Mouse (Mus musculus) hindbrain, embryonic 11.5 days (tissue): ENCODE data around the gene Sh3pxd2b. TPM values are rescaled to one million over a fixed set of nuclear protein-coding genes. Genes with fewer than 3 reads are reported as not detected.
"Not testable (repeated sequence)": the region's sequence is repeated elsewhere in the genome, so short reads cannot be mapped to it uniquely, and the experiment has no call there.

Experiments
- ATAC-seq: fragments of 200-750 bp; cut with Nextera tagmentation; 2 replicates; pipeline ENCODE4 v1.8.0; 2017; ENCODE audit warnings: mild to moderate bottlenecking, moderate TSS enrichment, moderate library complexity; ENCODE audit not compliant: low FRiP score
- DNase-seq: peaks from one replicate; pipeline ENCODE4 v3.0.0-alpha.2; 2015; ENCODE audit warnings: low spot score
- H3K27ac ChIP-seq: fragments of 300-500 bp; sonication (generic); 2 replicates; pipeline ENCODE4 v1.5.1; 2014; ENCODE audit warnings: mild to moderate bottlenecking, low read depth, low read length
- H3K27me3 ChIP-seq: fragments of 300-500 bp; sonication (generic); 2 replicates; pipeline ENCODE4 v1.6.1; 2014; ENCODE audit warnings: mild to moderate bottlenecking, low read length, moderate library complexity, mixed read lengths; ENCODE audit not compliant: control insufficient read depth, insufficient read depth
- H3K36me3 ChIP-seq: fragments of 300-500 bp; sonication (generic); 2 replicates; pipeline ENCODE4 v1.6.1; 2014; ENCODE audit warnings: mild to moderate bottlenecking, low read length, moderate library complexity, mixed read lengths; ENCODE audit not compliant: control insufficient read depth, insufficient read depth
- H3K4me1 ChIP-seq: fragments of 300-500 bp; sonication (generic); replicated peaks from 2 replicates; pipeline ENCODE4 v1.6.1; 2014; ENCODE audit warnings: low read length, mixed read lengths; ENCODE audit not compliant: control insufficient read depth, insufficient read depth
- H3K4me2 ChIP-seq: fragments of 300-500 bp; sonication (generic); replicated peaks from 2 replicates; pipeline ENCODE4 v1.6.1; 2014; ENCODE audit warnings: mild to moderate bottlenecking, low read depth, low read length
- H3K4me3 ChIP-seq: fragments of 300-500 bp; sonication (generic); 2 replicates; pipeline ENCODE4 v1.5.1; 2014; ENCODE audit warnings: low read depth, low read length
- H3K9ac ChIP-seq: fragments of 300-500 bp; sonication (generic); 2 replicates; pipeline ENCODE4 v1.6.1; 2014; ENCODE audit warnings: low read depth, low read length
- H3K9me3 ChIP-seq: fragments of 300-500 bp; sonication (generic); 2 replicates; pipeline ENCODE4 v1.6.1; 2016; ENCODE audit warnings: low read length; ENCODE audit not compliant: control insufficient read depth
- WGBS: fragments of 180-500 bp; shearing (Covaris S2); extraction: QIAGEN DNeasy Blood & Tissue Kit; methylation state at CpG from one replicate; pipeline ENCODE4 v1.1.7; 2014; 5-methylcytosine and 5-hydroxymethylcytosine counted together
- polyA plus RNA-seq: library from polyadenylated mRNA; unstranded; fragments of >200 nt; fragmentation: Nextera tagmentation; extraction: Ambion mirVana; gene quantifications from 2 replicates; pipeline ENCODE4 v1.2.1, GENCODE M21; 2014

The Sh3pxd2b gene
- polyA plus RNA-seq, result 21.1 and 24.2 TPM in 2 replicates

DNA sequence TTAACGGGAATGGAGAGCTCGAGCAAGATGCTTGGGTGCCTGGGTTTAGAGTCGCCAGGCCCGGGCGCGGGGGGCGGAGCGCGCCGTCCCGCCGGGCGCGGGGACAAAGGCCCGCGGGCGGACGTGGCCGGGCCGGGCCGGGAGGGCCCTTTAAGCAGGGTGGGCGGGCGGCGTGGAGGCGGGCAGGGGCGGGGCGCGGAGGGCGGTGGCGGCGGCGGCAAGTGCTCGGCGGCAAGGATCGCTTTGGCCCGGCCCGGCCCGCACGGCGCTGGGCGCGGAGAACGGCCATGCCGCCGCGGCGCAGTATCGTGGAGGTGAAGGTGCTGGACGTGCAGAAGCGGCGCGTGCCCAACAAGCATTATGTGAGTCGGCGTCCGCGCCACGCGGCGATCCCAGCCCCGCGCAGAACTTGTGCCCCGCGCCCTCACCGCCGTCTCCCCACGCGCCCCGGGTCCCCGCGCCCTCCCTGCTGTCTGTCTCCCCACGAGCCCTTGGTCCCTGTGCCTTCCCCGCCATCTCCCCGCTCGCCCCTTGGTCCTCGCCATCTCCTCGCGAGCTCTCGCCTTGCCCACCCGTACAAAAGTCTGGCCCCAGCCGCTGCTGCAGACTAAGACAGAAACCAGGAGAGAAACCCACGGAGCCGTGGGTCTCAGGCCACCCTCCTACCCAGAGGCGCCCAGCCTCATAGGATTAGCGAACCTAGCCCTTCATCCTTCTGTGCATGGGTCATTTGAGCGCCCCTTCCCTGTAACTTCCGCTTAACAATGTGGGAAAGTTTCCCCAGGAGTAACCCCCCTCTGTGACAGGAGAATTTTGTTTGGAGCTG is at the start of gene Sh3pxd2b:
Gene Sh3pxd2b, plus strand, starts transcription at position 214 of the 826 bp plus-strand sequence.
- under 1% methylated on average over 51 of the region's 86 CpGs for WGBS
- Histone ChIP-seq H3K36me3 (peaks cover 2% of the 10 kb centered on the region; the same call in 1 of the 2 replicates), H3K27me3 (no peaks in the 10 kb centered on the region), H3K4me3 (peak within 1 kb of the TSS; percentile 89), H3K9me3 (no peaks in the 10 kb centered on the region), H3K4me2 (peak within 1 kb of the TSS; percentile 84), H3K4me1 (peaks cover 8% of the 10 kb centered on the region), H3K9ac (peak within 1 kb of the TSS; percentile 97), H3K27ac (peak within 1 kb of the TSS; percentile 79)
- ATAC-seq (peak; percentile 83), DNase-seq (peak; percentile 78)

DNA sequence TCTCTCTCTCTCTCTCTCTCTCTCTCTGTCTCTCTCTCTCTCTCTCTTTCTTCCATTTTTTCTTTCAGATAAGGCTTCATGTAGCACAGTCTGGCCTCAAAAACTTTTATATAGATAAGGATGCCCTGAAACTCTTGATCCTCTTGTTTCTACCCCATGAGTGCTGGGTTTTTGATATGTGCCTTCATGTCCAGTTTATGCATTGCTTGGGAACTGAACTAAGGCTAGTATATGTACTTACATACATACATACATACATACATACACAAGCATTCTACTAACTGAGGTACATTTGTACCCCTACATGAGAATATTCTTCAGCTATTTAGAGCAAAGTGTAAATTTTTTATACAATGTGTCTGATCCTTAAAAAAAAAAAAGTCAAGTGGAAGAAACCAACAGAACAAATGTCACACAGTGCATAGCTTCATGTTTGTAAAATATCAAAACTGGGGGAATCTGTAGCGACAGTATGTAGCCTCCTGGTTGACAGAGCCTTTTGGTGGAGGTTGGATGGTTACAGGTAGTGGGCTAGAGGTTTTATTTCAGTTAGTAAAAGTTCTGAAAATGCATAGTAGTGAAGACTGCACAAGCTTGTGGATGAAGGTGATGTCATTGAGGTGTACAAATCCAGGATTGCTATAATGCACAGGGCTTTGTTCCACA is 49.6 kb upstream of the Sh3pxd2b start:
- Histone ChIP-seq H3K9me3 (no peaks in the 10 kb centered on the region), H3K36me3 (no peaks in the 10 kb centered on the region), H3K9ac (no peak overlapping the region), H3K4me2 (no peak overlapping the region), H3K27me3 (peaks cover 6% of the 10 kb centered on the region; the same call in 1 of the 2 replicates), H3K4me1 (no peaks in the 10 kb centered on the region), H3K27ac (no peak overlapping the region), H3K4me3 (no peak overlapping the region)
- no peak for DNase-seq
- WGBS, result 79% methylated on average over 1 of the region's 1 CpGs
- ATAC-seq, result no peak

DNA sequence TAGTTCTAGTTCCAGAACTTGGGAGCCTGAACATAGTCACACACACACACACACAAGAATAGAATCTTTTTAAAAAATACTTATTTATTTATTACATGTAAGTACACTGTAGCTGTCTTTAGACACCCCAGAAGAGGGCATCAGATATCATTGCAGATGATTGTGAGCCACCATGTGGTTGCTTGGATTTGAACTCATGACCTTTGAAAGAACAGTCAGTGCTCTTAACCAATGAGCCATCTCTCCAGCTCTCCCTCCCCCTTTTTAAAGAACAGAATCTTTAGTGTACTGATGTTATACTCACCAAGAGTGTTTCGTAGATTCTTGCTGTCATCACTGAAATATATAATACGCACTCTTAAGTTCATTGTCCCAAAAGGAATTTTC is 49.1 kb upstream of the Sh3pxd2b start:
- DNase-seq (no peak), ATAC-seq (no peak)
- peaks cover 6% of the 10 kb centered on the region; the same call in 1 of the 2 replicates for H3K27me3 ChIP-seq
- H3K9ac ChIP-seq, result no peak overlapping the region
- no peaks in the 10 kb centered on the region for H3K4me1 ChIP-seq
- no peak overlapping the region for H3K4me3 ChIP-seq
- no peak overlapping the region for H3K27ac ChIP-seq
- H3K4me2 ChIP-seq, result no peak overlapping the region
- no peaks in the 10 kb centered on the region for H3K36me3 ChIP-seq
- H3K9me3 ChIP-seq, result no peaks in the 10 kb centered on the region
- 93% methylated on average over 2 of the region's 2 CpGs for WGBS

DNA sequence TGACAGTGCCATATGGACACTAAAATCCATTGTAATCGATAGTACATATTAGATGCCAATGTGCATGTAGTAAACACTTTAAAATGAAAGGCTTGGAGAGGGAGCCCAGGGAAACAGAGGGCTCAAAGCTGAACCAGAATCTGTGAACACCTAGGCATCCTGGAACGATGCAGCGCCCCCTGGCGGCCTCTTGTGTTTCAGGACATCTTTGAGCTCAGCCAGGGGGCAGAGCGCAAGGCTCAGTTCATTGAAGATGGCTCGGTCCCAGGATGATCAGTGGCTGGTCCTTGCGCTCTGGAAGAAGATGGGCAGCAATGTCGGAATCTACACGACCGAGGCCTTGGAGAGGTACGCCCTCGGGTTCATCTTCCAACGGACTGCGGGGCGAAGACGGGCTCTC is 47.8 kb upstream of the Sh3pxd2b start, which contains the start of gene Hbq1a:
Gene Hbq1a, plus strand, starts transcription at position 205 of the 400 bp plus-strand sequence.
- H3K9ac ChIP-seq, H3K9me3 ChIP-seq, H3K4me1 ChIP-seq, H3K27me3 ChIP-seq, H3K4me3 ChIP-seq, H3K36me3 ChIP-seq, H3K27ac ChIP-seq: not testable (repeated sequence)
- 10% methylated on average over 16 of the region's 16 CpGs for WGBS
- DNase-seq (peak; percentile 66), ATAC-seq (0 out of 2 replicates have a peak, but pooled peaks have one; percentile 45)
- H3K4me2 ChIP-seq, result peak within 1 kb of the TSS; percentile 31

DNA sequence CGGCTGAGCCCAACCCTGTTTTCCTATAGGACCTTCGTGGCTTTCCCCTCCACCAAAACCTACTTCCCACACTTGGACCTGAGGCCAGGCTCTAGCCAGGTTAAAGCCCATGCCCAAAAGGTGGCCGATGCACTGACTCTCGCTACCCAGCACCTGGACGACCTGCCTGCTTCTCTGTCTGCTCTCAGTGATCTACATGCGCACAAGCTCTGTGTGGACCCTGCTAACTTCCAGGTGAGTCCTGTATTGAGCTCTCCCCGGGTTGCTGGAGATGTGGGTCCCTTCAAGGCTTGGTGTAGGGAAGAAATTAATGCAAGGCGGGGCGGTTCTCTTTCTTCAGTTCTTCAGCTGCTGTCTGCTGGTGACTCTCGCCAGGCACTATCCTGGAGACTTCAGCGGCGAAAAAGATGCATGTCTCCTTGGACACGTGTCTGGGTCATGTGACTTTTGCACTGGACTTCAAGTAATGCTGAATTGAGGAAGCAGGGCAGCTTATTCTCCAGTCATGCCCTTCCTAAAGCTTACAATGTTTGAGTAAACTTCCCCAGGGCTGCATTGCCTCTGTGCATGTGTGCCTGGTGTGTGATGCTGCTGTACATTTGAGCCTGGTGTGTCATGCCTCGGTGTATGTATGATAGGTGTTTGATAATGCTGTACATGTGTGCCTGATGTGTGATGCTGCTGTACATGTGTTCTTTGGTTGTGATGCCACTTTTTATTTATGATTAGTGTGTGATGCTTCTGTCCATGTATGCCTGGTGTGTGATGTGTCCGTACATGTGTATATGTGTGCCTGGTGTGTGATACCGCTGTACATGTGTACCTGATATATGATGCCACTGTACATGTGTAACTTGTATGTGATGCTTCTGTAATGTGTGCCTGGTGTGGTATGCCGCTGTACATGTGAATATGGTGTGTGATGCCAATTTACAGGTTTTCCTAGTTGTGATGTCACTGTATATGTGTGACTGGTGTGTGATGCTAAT is 47.0 kb upstream of the Sh3pxd2b start:
- H3K9ac ChIP-seq, result no peak overlapping the region
- H3K27ac ChIP-seq, result no peak overlapping the region
- no peak overlapping the region for H3K4me3 ChIP-seq
- peak overlapping the region; percentile 31; the same call in 1 of the 2 replicates for H3K4me2 ChIP-seq
- H3K9me3 ChIP-seq, result no peaks in the 10 kb centered on the region
- WGBS, result 63% methylated on average over 14 of the region's 17 CpGs
- no peaks in the 10 kb centered on the region for H3K36me3 ChIP-seq
- ATAC-seq (no peak), DNase-seq (peak; percentile 7)
- no peaks in the 10 kb centered on the region for H3K4me1 ChIP-seq
- peaks cover 6% of the 10 kb centered on the region; the same call in 1 of the 2 replicates for H3K27me3 ChIP-seq

DNA sequence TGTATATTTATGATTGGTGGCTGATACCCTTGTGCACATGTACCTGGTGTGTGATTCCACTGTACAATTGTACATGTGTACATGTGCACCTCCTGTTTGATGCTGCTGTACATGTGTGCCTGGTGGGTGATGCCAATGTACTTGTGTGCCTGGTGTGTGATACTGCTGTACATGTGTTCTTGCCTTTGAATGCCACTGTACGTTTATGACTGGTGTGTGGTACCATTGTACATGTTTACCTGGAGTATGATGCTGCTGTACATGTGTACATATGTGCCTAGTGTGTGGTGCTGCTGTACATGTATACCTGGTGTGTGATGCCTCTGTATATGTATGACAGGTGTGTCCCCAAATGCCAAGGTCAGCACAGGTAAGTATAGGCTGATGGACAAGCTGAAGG is 46.1 kb upstream of the Sh3pxd2b start:
- Histone ChIP-seq H3K36me3 (no peaks in the 10 kb centered on the region), H3K4me1 (no peaks in the 10 kb centered on the region), H3K9me3 (no peaks in the 10 kb centered on the region), H3K4me3 (no peak overlapping the region), H3K27me3 (peaks cover 6% of the 10 kb centered on the region; the same call in 1 of the 2 replicates), H3K9ac (no peak overlapping the region), H3K4me2 (no peak overlapping the region), H3K27ac (no peak overlapping the region)
- no peak for ATAC-seq
- DNase-seq, result no peak
- WGBS, result 78% methylated on average over 1 of the region's 1 CpGs

DNA sequence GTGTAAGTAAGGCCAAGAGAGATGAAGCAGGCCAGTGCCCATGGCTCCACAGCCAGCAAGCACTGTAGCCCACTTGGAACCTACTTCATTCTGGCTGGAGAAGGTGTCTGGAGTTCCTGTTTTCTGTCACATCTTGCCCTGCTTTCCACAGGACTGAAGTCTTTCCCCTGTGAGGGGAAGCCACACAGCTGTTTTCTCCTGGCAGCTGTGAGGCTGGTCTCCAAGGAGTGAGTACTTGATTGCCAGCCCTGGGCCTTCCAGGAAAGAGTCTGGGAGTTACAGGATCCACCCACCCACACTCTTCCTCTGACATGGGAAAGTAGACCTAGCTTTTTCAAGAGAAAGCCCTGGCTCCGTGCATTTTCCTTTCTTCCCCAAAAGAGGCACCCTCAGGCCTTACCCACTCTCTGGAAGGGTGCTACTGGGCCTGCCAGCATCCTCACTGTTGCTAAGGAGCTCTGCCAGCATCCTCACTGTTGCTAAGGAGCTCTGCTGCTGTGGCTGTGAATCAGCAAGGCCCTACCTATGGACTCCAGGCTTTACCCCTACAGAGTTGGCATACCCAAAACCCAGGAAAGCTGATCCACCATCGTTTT is 44.7 kb upstream of the Sh3pxd2b start:
- no peaks in the 10 kb centered on the region for H3K4me1 ChIP-seq
- DNase-seq (no peak), ATAC-seq (no peak)
- no peak overlapping the region for H3K4me2 ChIP-seq
- H3K36me3 ChIP-seq, result no peaks in the 10 kb centered on the region
- WGBS, result 45% methylated on average over 2 of the region's 2 CpGs
- no peaks in the 10 kb centered on the region for H3K9me3 ChIP-seq
- H3K27ac ChIP-seq, result no peak overlapping the region
- peaks cover 6% of the 10 kb centered on the region; the same call in 1 of the 2 replicates for H3K27me3 ChIP-seq
- no peak overlapping the region for H3K9ac ChIP-seq
- H3K4me3 ChIP-seq, result no peak overlapping the region

DNA sequence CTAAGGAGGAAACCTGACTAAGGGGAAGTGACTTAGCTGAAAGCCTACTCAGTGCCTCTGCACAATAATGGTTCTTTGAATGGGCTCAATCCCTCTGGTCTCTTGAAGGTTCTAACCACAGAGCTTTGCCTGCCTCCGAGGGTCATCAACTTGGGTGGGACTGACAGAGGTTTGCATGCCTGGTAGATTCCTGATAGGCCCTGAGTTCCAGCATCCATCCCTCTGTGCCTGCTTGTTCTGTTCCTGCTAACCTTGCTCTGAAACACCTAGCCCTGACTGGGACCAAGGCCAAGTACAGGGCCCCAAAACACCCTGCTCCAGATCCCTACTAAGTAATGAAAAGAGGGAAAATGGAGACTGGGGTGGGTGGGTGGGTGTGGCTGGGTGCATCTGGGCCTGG is 44.2 kb upstream of the Sh3pxd2b start:
- Histone ChIP-seq H3K27me3 (peaks cover 6% of the 10 kb centered on the region; the same call in 1 of the 2 replicates), H3K27ac (no peak overlapping the region), H3K9ac (no peak overlapping the region), H3K4me2 (no peak overlapping the region), H3K9me3 (no peaks in the 10 kb centered on the region), H3K36me3 (no peaks in the 10 kb centered on the region), H3K4me3 (no peak overlapping the region), H3K4me1 (no peaks in the 10 kb centered on the region)
- 87% methylated on average over 1 of the region's 1 CpGs for WGBS
- DNase-seq (no peak), ATAC-seq (no peak)
